ENCODE assay signal across 16 mouse cellular contexts in the genomic region with DNA sequence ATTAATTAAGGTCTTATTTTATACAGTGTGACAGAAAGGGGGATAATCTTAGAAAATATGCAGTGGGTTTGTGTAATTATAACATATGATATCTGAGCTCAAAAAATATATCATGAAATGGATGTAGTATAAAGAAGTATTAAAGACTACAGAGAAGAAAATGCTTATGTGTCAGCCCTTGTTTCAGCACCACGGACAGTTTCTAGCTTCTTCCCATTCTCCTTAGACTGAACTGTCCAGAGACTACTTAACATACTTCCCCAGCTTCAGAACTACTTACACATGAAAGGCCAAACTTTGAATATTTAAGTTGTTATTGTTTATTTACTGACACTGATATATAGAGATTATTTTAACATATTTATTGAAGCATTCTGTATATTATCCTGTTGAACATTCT.
DNase-seq lines count a peak whose midpoint lies in the region; ATAC-seq lines count a peak whose summit lies in the region.
"Had no signal": no experiment of that assay in that cellular context is flagged by ENCODE, and none has a peak within 500 bp of the region (broad histone marks: within the 10 kb centered on the region; RNA-seq: fewer than 3 reads in every experiment).

No protein-coding gene starts in this region.

- H3K4me3 ChIP-seq in heart, embryonic 12.5 days = no peak overlapping the region
- H3K4me3 ChIP-seq in midbrain, embryonic 14.5 days (replicated peaks; ENCODE audit: low read depth, low read length) = no peak overlapping the region
- no peak overlapping the region for H3K4me3 ChIP-seq in midbrain, embryonic 11.5 days (ENCODE audit: low read depth, low read length)
- H3K4me3 ChIP-seq: embryonic facial prominence, embryonic 12.5 days; forebrain, embryonic 12.5 days; gastrocnemius, adult 2 months; hindbrain, embryonic 15.5 days; liver, embryonic 12.5 days had no signal

- H3K4me2 ChIP-seq in heart, embryonic 12.5 days = no peak overlapping the region
- no peak overlapping the region for H3K4me2 ChIP-seq in midbrain, embryonic 14.5 days (ENCODE audit: low read length)
- H3K4me2 ChIP-seq in midbrain, embryonic 11.5 days = no peak overlapping the region
- H3K4me2 ChIP-seq: embryonic facial prominence, embryonic 12.5 days; forebrain, embryonic 12.5 days; hindbrain, embryonic 15.5 days; liver, embryonic 12.5 days had no signal

- no peaks in the 10 kb centered on the region for H3K4me1 ChIP-seq in heart, embryonic 12.5 days (replicated peaks)
- H3K4me1 ChIP-seq in midbrain, embryonic 14.5 days (ENCODE audit: control insufficient read depth, insufficient read depth, low read length) = no peaks in the 10 kb centered on the region
- no peaks in the 10 kb centered on the region for H3K4me1 ChIP-seq in midbrain, embryonic 11.5 days (ENCODE audit: control insufficient read depth, insufficient read depth, low read length)
- H3K4me1 ChIP-seq: embryonic facial prominence, embryonic 12.5 days; forebrain, embryonic 12.5 days; hindbrain, embryonic 15.5 days; liver, embryonic 12.5 days had no signal

- no peak for ATAC-seq in heart, embryonic 12.5 days (ENCODE audit: insufficient number of reproducible peaks, low FRiP score)
- ATAC-seq in midbrain, embryonic 14.5 days (ENCODE audit: low FRiP score, low TSS enrichment) = no peak
- ATAC-seq in midbrain, embryonic 11.5 days (ENCODE audit: low FRiP score) = no peak
- no peak for ATAC-seq in inflammation-experienced regulatory T-cells, adult 6 months
- ATAC-seq: liver, embryonic 12.5 days had no signal

- no peak overlapping the region for H3K9ac ChIP-seq in heart, embryonic 12.5 days
- H3K9ac ChIP-seq in midbrain, embryonic 14.5 days (replicated peaks; ENCODE audit: low read length) = no peak overlapping the region
- H3K9ac ChIP-seq in midbrain, embryonic 11.5 days (ENCODE audit: low read length) = no peak overlapping the region
- H3K9ac ChIP-seq: embryonic facial prominence, embryonic 12.5 days; forebrain, embryonic 12.5 days; hindbrain, embryonic 15.5 days; liver, embryonic 12.5 days had no signal

- H3K27ac ChIP-seq in heart, embryonic 12.5 days (ENCODE audit: poor library complexity, severe bottlenecking) = no peak overlapping the region
- no peak overlapping the region for H3K27ac ChIP-seq in midbrain, embryonic 14.5 days (replicated peaks; ENCODE audit: low read depth, low read length)
- no peak overlapping the region for H3K27ac ChIP-seq in midbrain, embryonic 11.5 days (ENCODE audit: low read depth, low read length)
- H3K27ac ChIP-seq: embryonic facial prominence, embryonic 12.5 days; forebrain, embryonic 12.5 days; gastrocnemius, adult 2 months; hindbrain, embryonic 15.5 days; liver, embryonic 12.5 days had no signal

- WGBS in heart, embryonic 12.5 days = 48% methylated on average over 1 of the region's 1 CpGs
- WGBS in midbrain, embryonic 14.5 days = 66% methylated on average over 1 of the region's 1 CpGs
- 56% methylated on average over 1 of the region's 1 CpGs for WGBS in midbrain, embryonic 11.5 days

- H3K36me3 ChIP-seq in heart, embryonic 12.5 days = no peaks in the 10 kb centered on the region
- no peaks in the 10 kb centered on the region for H3K36me3 ChIP-seq in midbrain, embryonic 14.5 days (ENCODE audit: control insufficient read depth, insufficient read depth, low read length)
- H3K36me3 ChIP-seq in midbrain, embryonic 11.5 days (ENCODE audit: control insufficient read depth, insufficient read depth, low read length) = no peaks in the 10 kb centered on the region
- H3K36me3 ChIP-seq: embryonic facial prominence, embryonic 12.5 days; forebrain, embryonic 12.5 days; hindbrain, embryonic 15.5 days; liver, embryonic 12.5 days had no signal

- H3K27me3 ChIP-seq in heart, embryonic 12.5 days (replicated peaks) = no peaks in the 10 kb centered on the region
- no peaks in the 10 kb centered on the region for H3K27me3 ChIP-seq in midbrain, embryonic 14.5 days (ENCODE audit: control insufficient read depth, insufficient read depth, low read length)
- H3K27me3 ChIP-seq in midbrain, embryonic 11.5 days (ENCODE audit: control insufficient read depth, insufficient read depth, low read length) = no peaks in the 10 kb centered on the region
- H3K27me3 ChIP-seq: embryonic facial prominence, embryonic 12.5 days; forebrain, embryonic 12.5 days; hindbrain, embryonic 15.5 days; liver, embryonic 12.5 days had no signal

- peak; percentile 1 to 3 for DNase-seq in heart, postnatal 10 days
- peak; percentile 3 for DNase-seq in midbrain, embryonic 14.5 days
- DNase-seq in midbrain, embryonic 11.5 days (ENCODE audit: low spot score, missing footprints) = no peak
- DNase-seq in embryo, embryonic 11 days = peak; percentile 61
- DNase-seq in retina, embryonic 14.5 days (ENCODE audit: low spot score) = peak; percentile 61
- DNase-seq in spleen, postnatal 14 days (ENCODE audit: low spot score in 2 of 2) = no peak
- DNase-seq: cerebellum, adult 11-12 months; gastrocnemius, adult 2 months; lung, postnatal 4 days; thymus, postnatal 4 days had no signal

- H3K9me3 ChIP-seq in heart, embryonic 12.5 days (replicated peaks) = no peaks in the 10 kb centered on the region
- H3K9me3 ChIP-seq in midbrain, embryonic 14.5 days (ENCODE audit: control insufficient read depth, low read length) = no peaks in the 10 kb centered on the region
- no peaks in the 10 kb centered on the region for H3K9me3 ChIP-seq in midbrain, embryonic 11.5 days (ENCODE audit: control insufficient read depth, low read length)
- H3K9me3 ChIP-seq: embryonic facial prominence, embryonic 12.5 days; forebrain, embryonic 12.5 days; hindbrain, embryonic 15.5 days; liver, embryonic 12.5 days had no signal

- intact Hi-C loops in heart, postnatal 10 days (cut with DNase I) = no loop called here

Comparison
In these comparisons a context has a peak if more than half of its experiments do, and no peak if none do; other contexts are left out.
1. DNase-seq: peak in heart, postnatal 10 days (2 of 2), midbrain, embryonic 14.5 days (single experiment), embryo, embryonic 11 days (single experiment) and retina, embryonic 14.5 days (single experiment); none in midbrain, embryonic 11.5 days (single experiment) and spleen, postnatal 14 days (0 of 2).